Mouse (Mus musculus) kidney, adult 9 months (tissue): ENCODE results near the gene Gm26938.

Experiments
- DNase-seq: peaks from one replicate; pipeline ENCODE4 v3.0.0; 2022

Gene Gm26938

DNA sequence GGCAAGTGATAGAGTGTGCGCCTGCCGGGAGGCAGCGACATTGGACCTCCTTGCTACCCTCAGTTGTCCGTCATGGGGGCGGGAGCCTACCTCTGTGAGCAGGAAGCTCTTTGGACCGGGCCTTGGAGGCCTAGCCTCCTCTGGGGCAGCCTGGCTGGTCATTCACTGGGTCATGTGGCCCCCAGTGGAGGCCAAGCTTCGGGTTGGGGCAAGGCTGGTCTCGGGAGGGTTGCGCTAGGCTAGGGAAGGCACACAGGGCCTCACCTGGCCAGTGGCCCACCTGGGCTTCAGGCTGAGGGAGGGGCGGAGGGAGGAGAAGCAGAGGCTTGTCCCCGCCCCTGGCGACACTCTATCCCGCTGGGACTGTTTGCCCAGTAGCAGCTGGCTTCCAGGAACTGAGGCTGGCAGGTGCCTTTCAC, 12.2 kb downstream of the Gm26938 start:
- peak; percentile 94 for DNase-seq

DNA sequence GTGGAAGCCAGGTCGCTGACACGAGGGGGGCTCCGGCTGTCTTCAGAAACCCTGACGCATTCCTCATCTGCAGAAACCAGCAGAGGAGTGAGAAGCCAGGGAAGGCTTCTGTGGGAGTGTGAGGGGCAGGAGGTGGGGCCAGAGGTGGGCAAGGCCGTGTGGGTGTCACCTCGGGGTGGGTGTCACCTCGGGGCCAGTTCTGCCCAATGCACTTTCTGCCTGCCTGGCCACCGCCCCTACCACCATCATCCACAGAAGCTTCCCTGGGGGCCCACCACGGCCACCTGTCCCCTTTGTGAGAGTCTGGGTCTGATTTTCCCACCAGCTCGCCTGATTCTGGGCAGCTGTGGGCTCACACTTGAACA, 13.1 kb downstream of the Gm26938 start:
- DNase-seq = peak; percentile 18

DNA sequence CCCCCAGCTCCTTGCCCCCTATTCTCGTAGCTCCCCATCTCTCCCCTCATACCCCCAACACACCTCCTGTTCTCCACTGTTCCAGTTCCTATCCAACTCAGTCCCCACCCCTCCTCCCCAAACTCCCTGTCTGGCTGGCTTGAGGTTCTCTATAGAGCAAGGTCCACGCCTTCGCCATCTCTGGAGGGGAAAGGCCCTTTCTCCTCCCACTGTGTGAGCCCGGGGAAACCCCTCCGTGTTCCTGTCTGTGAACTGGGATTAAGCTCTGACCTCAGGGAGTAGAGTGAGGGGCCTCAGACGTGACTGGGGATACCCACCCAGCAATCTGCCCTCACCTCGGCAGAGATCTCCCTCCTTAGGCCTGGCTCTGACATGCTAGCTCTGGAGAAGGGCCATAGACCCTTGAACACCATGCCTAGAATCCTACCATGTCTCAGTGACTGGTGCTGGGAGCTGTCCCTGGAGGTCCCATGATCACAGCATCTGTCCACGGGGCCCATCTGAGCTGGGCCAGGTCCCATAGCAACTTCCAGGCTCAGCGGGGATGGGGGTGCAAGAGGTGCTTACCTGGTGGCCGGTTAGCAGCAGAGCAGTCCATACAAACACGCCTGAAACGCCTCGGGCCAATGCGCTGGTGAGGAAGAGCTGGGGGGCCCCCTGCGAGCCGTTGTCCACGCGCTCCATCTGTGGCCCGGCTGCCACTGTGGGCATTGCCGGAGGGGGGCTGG, 13.6 kb downstream of the Gm26938 start:
- peak; percentile 16 for DNase-seq

DNA sequence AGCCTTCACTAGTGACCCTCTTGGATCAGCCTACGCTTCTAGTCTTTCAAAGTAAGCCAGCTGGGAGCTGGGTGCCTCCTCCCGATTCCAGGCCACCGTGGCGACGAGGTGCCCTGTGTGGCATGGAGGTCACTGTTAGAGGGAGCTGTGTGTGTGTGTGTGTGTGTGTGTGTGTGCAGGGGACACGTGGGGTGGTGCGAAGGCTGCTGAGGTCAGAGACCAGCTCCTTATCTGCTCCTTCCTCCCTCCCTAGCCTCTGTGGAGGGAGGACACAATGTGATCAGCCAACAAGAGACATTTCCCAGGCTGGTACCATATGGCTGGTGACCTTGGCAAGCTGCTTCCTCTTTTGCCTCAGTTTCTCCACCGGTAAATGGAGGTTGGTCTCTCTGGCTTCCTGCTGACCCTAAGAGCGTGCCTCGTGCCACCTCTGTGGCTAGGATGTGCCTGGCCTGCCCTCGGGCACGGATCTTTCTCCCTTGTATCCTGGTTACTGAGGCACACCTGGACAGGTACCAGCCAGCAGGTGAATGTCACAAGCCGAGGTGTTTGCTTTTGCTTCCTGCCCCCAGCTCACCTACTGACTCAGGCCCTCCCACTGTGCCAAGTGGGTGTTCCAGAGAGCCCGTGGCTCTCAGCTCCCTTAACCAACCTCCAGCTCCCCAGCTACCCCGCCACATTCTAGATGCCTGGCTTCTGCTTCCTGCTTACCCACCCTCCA, 14.4 kb downstream of the Gm26938 start:
- peak; percentile 57 for DNase-seq

DNA sequence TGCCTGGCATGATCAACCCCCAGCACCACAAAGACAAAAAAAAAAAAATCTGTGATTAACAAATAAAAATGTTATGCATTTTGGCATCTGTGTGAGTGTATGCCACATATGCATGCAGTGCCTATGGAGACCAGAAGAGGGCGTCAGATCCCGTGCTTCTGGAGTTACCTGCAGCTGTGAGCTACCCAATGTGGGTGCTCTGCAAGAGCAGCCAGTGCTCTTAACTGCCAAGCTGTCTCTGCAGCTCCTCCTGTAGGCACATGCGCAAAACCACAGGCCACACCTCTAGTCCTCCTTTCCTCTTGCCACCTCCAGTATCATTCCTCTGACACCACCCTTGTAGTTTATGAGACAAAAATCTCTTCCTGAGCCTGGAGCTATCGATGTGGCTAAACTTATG, 16.8 kb downstream of the Gm26938 start:
- no peak for DNase-seq

DNA sequence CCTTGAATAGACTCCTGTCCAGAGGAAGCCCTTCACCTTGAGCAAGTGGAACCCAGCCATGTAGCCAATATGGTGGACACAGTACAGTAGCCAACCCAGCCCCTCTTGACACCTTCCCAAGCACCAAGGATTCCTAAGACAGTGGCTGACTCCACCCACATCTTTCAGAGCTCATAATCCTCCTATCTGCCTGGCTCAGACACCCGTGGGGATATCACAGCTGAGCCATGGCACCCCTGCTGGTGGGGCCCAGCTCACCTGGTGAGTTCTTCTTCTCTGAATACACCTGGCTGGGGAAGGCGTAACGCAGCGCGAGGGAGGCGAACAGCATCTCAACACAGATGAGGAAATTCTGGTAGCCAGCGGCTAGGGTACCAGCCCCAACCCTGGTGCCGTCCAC, 20.3 kb downstream of the Gm26938 start:
- no peak for DNase-seq

DNA sequence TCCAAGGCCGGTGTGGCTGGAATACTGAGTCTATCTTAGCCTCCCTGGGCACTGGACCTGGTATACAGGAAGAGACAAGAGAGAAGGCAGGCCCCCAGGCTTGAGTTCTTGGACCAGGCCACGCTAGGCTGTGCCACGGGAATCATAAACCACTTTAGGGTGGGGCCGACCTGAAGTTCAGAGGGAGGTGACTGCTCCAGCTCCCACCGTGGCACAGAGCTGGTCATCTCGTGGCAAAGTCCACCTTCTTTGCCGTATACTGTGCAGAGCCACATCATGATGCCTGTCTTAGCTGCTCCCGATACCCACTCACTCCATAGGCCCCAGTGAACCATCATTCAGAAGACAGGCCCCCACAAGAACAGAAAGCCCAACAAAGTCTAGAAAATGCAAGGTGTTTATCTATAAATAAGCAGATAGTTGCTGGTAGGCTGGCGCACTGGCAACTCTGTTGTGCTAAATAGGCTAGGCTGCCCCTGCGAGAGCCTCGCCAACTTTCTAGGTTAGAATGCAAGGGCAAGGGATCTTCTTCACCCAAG, 21.6 kb downstream of the Gm26938 start:
- no peak for DNase-seq

DNA sequence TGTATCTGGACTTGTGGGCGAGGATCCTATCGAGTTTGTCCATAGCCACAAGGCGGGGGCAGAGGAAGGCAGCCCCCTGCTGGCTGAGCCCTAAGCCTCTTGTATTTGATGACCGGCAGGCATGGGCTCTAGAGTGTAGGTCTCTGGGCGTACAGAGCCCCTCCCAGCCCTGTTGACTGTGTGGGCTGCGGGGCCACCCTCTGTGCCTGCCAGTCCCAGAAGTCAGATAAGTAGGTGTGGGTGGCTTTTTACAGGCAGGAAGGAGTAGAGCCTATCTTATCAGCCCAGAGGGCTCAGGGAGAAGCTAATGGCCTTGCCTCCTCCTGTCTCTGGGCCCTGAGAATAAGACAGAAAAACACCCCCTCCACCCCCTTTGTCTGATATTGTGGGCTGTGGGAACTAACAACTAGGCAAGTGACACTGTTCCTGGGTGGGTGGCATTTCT, 22.1 kb downstream of the Gm26938 start:
- DNase-seq = no peak

DNA sequence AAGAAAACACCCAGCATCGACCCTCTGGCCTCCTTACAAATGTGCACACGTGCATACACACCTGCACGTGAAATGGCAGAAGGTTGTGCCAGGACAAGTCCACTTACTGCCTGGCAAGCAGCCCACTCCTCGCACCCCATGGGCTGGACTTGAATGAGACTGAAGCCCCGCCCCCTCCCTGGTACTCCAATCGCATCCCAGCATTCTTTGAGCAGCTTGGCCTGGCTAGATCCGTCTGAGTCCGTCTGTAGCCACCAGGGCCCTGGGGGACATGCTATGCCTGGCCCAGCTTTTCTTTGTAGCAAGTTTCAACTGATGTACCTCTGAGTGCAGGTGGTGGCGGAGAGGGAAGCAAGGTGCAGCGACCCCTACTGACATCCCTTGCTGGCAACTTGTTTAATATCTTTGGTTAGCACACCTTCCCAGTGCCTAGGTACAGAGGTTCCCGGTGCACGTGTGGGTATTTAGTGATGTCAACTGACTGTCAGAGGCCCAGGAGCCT, 22.6 kb downstream of the Gm26938 start:
- DNase-seq = peak; percentile 92

DNA sequence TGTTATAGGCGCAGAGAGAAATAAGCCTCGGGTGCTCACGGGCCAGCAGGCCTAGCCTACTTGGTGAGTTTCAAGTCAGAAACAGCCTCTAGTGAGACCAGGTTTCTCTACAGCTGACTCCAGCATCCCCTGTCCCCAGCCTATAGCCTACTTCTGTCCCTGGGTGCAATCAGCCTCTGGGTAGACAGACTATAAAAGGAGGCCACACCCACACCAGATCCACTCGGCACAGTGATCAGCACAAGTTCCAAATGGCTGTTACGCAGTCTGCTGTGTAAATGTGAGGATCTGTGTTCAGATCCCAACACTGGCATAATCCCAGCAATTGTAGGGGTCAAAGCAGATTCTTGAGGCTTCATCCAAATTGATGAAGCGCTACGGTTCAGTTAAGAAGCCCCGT, 23.0 kb downstream of the Gm26938 start:
- DNase-seq = peak; percentile 9

DNA sequence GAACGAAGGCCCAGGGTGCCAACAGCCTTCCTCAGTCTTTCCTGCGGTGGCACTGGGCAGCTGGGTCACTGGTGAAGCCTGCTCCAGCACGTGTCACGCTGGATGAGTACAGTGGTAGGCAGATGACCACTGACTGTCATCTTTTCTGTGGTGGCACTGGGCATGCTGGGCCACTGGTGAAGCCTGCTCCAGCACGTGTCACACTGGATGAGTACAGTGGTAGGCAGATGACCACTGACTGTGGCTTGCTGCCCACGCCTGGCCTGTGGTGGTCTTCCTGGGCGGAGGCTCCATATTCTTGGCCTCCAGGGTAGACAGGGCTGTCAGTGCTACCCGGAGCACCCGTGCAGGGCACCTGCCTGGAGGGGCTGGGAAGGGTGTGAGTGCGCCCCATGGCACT, 24.3 kb downstream of the Gm26938 start:
- DNase-seq = no peak

DNA sequence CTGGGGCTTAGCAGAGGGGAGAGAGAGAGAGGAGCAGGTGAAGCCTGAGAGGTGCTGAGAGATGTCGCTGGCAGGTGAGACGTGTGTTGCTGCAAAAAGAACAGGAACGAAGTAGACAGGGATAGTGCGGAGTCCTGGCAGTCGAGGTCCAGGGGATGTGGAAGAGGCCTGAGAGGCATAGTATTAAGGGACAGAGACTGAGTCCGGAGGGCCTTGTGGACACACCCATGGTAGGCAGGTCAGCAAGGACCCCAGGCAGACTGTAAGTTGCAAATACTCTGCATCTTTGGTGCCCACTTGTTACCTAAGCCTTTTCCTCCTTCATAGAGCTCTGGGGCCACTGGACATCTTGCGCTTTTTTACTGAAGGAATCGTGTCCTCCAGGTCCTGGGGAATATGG, 25.0 kb downstream of the Gm26938 start:
- DNase-seq = no peak

DNA sequence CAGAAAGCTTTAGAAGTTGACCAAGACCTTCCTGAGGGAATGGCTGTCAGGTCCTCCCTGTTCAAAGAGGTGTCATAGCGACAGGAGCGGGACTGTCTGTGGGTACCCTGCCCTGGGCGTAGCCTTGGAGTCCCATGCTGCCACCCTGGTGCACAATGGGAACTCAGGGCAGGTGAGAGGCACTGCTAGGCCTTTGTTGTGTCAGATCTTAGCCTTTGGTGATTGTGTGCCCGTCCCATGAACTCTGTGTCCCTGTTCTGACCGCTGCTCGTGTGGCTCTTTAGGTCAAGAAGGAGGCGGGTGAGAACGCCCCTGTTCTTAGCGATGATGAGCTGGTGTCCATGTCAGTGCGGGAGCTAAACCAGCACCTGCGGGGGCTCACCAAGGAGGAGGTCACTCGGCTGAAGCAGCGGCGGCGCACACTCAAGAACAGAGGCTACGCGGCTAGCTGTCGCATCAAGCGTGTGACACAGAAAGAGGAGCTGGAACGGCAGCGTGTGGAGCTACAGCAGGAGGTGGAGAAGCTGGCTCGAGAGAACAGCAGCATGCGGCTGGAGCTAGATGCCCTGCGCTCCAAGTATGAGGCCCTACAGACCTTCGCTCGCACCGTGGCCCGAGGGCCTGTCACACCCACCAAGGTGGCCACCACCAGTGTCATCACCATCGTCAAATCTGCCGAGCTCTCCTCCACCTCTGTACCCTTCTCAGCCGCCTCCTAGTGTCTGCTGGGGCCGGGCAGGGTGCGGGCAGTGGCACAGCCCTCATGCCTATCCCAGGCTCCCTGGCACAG, 26.2 kb downstream of the Gm26938 start:
- peak; percentile 13 for DNase-seq

DNA sequence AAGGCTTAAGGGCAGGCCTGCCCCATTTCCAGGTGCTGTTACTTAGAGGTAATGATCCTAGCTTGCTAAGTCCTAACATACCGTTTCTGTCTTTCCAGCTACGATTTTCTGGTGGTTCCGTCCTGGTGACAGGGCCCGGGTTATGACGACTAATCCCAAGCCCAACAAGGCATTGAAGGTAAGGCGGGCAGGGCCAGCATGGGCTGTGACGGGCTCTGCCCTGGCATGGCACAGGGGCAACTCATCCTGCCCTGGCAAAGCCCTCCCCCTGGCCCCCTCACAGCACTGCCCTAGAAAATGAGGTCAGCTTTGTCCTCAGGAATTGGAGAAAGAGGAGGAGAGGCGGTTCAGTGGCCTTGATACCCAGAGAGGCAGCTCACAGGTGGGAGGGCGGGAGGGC, 27.2 kb downstream of the Gm26938 start:
- no peak for DNase-seq

DNA sequence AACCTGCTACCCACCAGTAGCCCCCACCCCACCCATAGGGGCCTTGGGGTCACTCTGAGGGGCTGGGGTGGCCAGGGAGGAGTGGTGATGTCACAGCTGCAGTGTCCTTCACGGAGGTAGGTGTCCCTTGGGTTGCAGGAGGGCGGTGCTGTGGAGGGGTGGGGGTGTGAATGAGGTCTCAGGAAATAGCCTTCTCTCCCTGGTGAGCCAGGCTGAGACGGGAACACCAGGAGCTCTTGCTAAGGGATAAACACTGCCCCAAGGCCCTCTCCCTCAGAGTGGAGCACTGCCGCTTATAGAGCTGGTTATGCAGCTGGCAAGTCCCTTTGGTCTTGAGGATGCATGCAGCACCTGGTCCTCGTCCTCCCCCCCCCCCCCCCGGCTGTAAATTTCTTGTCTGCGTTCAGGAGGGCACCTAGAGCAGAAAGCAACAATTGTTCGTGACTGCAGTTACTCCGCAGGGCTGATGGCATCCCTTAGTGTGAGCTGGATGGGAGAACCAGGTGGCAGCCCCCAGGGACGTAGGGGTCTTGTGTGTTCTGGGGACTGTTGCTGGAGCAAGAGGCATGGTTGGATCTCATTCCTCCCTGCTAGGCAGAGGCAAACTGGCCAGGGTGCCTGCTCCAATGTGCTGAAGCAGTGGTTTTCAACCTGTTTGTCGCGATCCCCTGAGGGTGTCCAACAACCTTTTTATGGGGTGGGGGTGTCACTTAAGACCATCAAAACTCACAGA, 27.9 kb downstream of the Gm26938 start:
- no peak for DNase-seq

DNA sequence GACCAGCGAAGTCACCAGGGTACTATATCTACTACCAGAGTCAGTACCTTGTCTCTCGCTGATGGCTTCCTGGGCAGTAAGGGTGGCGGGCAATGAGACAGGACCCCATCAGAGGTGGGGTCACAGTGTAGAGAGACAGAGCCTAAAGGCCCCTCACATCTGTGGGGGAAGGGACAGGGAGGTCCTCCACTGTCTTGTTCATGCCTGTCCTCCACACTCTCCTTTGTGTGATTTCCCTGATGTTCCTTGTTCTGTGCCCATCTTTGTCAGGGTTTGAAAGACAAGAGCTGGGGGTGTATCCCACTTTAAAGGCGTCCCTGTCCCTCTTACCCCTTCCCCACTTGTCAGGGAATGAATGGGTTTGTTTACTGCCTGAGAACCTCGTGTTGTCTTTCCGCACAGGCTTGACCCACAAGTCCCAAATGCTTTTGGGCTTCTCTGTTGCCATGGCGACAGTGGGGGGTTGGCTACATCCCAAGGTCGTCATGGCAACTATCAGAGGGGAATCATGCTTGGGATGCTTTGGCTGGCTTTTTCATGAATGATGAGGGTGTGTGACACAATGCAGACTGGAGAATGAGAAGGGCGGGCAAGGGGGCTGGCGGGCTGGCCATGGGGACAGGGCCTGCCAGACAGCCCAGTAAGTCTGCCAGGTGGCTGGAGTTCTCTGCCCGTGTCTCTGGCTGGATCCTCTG, 28.6 kb downstream of the Gm26938 start:
- peak; percentile 93 for DNase-seq

DNA sequence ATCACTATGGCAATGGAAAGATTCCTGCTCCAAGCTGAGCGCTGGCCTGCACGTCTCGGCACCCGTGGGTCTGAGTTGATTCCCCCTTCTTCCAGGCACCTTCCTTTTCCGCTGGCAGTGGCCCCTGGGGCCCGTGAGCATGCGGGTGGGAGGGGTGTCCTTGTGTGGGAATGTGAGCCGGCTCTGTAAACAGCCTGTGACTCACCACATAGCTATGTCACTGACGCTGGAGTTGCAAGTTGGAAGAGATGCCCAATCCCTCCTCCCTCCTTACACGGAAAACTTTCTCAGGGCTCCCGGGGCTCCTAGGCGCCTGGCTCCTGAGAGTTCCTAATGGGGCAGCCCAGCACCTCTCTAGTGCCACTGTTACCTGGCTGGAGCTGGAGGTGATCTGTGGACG, 29.3 kb downstream of the Gm26938 start:
- DNase-seq = peak; percentile 93

DNA sequence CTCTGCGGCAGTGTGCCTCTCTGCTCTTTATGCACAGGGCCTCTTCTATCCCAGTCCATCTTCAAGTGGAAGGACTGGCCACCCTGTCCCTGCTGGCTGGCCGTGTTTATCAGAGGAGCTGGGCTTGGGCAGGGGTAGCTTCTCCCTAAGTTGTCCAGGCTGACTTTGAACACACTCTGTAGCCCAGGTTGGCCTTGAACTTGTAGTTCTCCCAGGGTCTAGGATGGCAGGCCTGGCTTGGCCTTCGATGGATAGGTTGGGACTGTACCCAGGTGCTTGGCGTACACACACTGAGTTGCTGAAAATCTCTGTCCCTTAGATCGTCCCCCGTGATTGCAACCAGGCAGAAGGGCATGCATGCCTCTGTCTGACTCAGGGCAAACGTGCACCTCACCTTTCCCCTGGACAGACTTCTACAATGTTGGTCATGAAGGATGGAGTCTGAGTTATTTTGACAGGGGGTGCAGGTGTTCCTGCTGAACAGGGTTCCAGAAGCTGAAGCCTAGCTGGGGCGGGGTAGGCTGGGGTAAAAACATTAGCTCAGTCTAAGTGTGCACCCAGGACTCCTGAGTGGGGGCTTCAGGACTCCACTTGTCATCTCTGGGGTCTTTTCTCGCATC, 30.1 kb downstream of the Gm26938 start:
- no peak for DNase-seq

DNA sequence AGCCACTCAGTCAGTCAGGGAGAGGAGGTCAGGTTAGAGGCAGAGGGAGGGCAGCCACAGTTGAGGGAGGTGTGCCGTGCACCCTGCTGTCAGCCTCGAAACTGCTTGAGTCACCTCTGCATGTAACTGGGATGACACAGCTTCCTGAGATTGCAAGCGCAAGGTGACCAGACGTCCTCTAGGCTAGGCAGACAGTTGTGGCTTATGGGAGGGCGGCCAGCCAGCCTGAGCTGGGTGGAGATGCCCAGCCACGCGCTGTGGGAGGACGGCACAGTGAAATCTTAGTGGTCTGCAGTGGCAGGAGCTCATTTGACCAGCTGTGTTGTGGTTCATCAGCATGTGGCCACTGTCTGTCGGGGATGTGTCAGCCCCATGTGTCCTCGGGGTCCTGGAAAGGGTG, 31.3 kb downstream of the Gm26938 start:
- DNase-seq = peak; percentile 42

DNA sequence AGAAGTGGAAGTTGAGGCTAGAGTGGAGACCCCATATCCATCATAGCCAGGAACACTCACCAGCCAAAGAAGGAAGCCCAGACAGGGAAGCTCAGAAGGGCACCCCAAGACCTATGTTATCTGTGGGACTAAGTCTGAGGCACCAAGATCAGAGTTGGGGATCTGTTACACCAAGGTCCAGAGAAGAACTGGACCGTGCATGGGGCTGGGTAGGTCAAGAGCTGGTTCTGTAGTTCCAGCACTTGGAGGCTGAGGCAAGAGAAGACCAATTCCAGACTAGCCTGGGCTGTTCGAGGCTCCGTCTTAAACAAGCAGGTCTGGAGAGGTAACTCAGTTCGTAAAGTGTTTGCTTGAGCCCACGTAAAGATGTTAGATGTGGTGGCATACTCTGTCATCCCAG, 32.1 kb downstream of the Gm26938 start:
- DNase-seq = peak; percentile 41

DNA sequence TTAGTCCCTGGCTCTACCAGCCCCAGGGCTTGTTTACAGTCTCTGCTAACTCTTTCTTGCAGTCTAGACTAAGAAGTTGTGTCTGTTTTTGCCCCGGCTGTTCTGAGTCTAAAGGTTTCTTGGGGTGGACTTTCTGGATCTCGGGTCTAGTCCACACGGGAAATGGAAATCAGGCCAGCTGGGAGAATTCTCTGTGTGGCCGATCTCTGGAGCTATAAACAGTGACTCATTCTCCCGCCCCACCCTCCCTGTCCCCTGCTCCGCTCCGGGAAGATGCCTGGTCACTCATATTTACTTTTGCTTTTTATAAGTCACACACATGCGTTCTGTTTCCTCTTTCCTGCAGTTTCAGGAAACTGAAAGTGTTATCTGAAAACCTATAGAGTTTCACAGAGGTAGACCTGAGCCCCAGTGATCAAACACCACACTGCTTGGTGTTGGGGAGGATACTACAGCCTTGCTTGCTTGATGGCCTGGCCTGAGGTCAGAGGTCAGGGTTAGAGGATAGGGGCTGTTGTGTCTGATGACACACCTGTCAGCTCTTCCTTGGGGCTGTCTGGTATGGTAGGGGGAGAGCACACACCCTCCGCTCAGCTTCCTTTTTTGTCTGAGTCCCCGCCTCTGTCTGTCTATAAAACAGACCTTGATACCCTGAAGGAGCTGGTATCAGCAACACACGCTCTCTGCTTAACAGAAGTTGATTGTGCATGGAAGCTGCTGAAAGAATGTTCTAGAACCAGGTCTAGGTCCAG, 32.7 kb downstream of the Gm26938 start:
- peak; percentile 88 for DNase-seq
